Mouse (Mus musculus) MEL (cell line): ENCODE data around the gene Gpd1. TPM values are rescaled to one million over a fixed set of nuclear protein-coding genes. Genes with fewer than 3 reads are reported as not detected.
"Not testable (repeated sequence)": the region's sequence is repeated elsewhere in the genome, so short reads cannot be mapped to it uniquely, and the experiment has no call there.

Experiments used
- DNase-seq: peaks from one replicate; pipeline ENCODE4 v3.0.0; 2011; ENCODE audit warnings: low read depth, low spot score
- H3K27ac ChIP-seq: 2 replicates; pipeline ENCODE4 v1.5.1; 2012; ENCODE audit warnings: low read depth, mild to moderate bottlenecking, control low read depth, low read length, moderate library complexity; ENCODE audit not compliant: control insufficient read depth
- H3K27me3 ChIP-seq, 2 experiments: fragments of 150-350 bp in 1 of 2; sonication (generic) in 1 of 2; 2 replicates each; pipeline ENCODE4 v1.6.1; 2012; ENCODE audit warnings: low read length in 2 of 2, mild to moderate bottlenecking in 2 of 2, improper control_type of control experiment in 1 of 2, moderate library complexity in 1 of 2; ENCODE audit not compliant: insufficient read depth in 2 of 2, control insufficient read depth in 1 of 2
- H3K36me3 ChIP-seq, 2 experiments: 2 replicates each; pipeline ENCODE4 v1.6.1; 2012 to 2014; ENCODE audit warnings: low read length in 2 of 2, improper control_type of control experiment in 1 of 2, inconsistent platforms in 1 of 2, mild to moderate bottlenecking in 1 of 2; ENCODE audit not compliant: insufficient read depth in 2 of 2, control insufficient read depth in 1 of 2
- H3K4me1 ChIP-seq, 2 experiments: fragments of 150-350 bp in 1 of 2; sonication (generic) in 1 of 2; 2 replicates each; pipeline ENCODE4 v1.6.1; 2012; ENCODE audit warnings: low read length in 2 of 2, improper control_type of control experiment in 1 of 2, mild to moderate bottlenecking in 1 of 2; ENCODE audit not compliant: insufficient read depth in 2 of 2, control insufficient read depth in 1 of 2
- H3K4me3 ChIP-seq, 2 experiments: fragments of 150-350 bp in 1 of 2; sonication (generic) in 1 of 2; 2 replicates each; pipeline ENCODE4 v1.5.1; 2012; ENCODE audit warnings: low read depth in 2 of 2, low read length in 2 of 2, mild to moderate bottlenecking in 2 of 2, moderate library complexity in 2 of 2, control low read depth in 1 of 2, improper control_type of control experiment in 1 of 2; ENCODE audit not compliant: control insufficient read depth in 1 of 2, insufficient read depth in 1 of 2
- H3K79me2 ChIP-seq: 2 replicates; pipeline ENCODE4 v1.6.1; 2012; ENCODE audit warnings: mild to moderate bottlenecking, low read length, moderate library complexity; ENCODE audit not compliant: control insufficient read depth, poor library complexity, insufficient read depth
- H3K9ac ChIP-seq: 2 replicates; pipeline ENCODE4 v1.6.1; 2012; ENCODE audit warnings: low read depth, mild to moderate bottlenecking, control low read depth, low read length, moderate library complexity; ENCODE audit not compliant: control insufficient read depth, poor library complexity, severe bottlenecking
- H3K9me3 ChIP-seq: fragments of 150-350 bp; sonication (generic); replicated peaks from 2 replicates; pipeline ENCODE4 v1.6.1; 2012; ENCODE audit warnings: mild to moderate bottlenecking, low read length, improper control_type of control experiment, moderate library complexity; ENCODE audit not compliant: insufficient read depth
- BHLHE40 ChIP-seq: IDR thresholded peaks from 2 replicates; pipeline ENCODE4 v1.6.1; 2012; ENCODE audit warnings: low read depth, mild to moderate bottlenecking, inconsistent platforms, low read length, improper control_type of control experiment, borderline replicate concordance
- CHD1 ChIP-seq: IDR thresholded peaks from 2 replicates; pipeline ENCODE4 v1.6.1; 2012; ENCODE audit warnings: low read depth, mild to moderate bottlenecking, inconsistent platforms, low read length, improper control_type of control experiment
- CTCF ChIP-seq, 3 experiments: IDR thresholded peaks in 2 of 3; conservative IDR thresholded peaks in 1 of 3; 2 replicates each; pipeline ENCODE4 v1.5.1; 2011 to 2012; ENCODE audit warnings: low read length in 3 of 3, low read depth in 2 of 3, mild to moderate bottlenecking in 2 of 3, improper control_type of control experiment in 1 of 3, inconsistent platforms in 1 of 3, mixed read lengths in 1 of 3, moderate library complexity in 1 of 3; ENCODE audit not compliant: control insufficient read depth in 1 of 3, insufficient read depth in 1 of 3, poor library complexity in 1 of 3, severe bottlenecking in 1 of 3
- ELF1 ChIP-seq: IDR thresholded peaks from 2 replicates; pipeline ENCODE4 v1.6.1; 2014; ENCODE audit warnings: low read depth, mild to moderate bottlenecking, inconsistent platforms, low read length, improper control_type of control experiment, moderate library complexity
- EP300 ChIP-seq, 2 experiments: IDR thresholded peaks; 2 replicates each; pipeline ENCODE4 v1.6.1; 2011; ENCODE audit warnings: improper control_type of control experiment in 2 of 2, low read length in 2 of 2, low read depth in 1 of 2, mild to moderate bottlenecking in 1 of 2
- ETS1 ChIP-seq: IDR thresholded peaks from 2 replicates; pipeline ENCODE4 v1.6.1; 2012; ENCODE audit warnings: low read depth, mild to moderate bottlenecking, inconsistent platforms, low read length, improper control_type of control experiment, moderate library complexity
- HCFC1 ChIP-seq: IDR thresholded peaks from 2 replicates; pipeline ENCODE4 v1.6.1; 2012; ENCODE audit warnings: low read depth, mild to moderate bottlenecking, inconsistent platforms, low read length, improper control_type of control experiment, moderate library complexity
- MAX ChIP-seq: IDR thresholded peaks from 2 replicates; pipeline ENCODE4 v1.6.1; 2011; ENCODE audit warnings: low read length, improper control_type of control experiment
- MXI1 ChIP-seq: IDR thresholded peaks from 2 replicates; pipeline ENCODE4 v1.6.1; 2011; ENCODE audit warnings: mild to moderate bottlenecking, low read depth, low read length, improper control_type of control experiment
- MYC ChIP-seq: IDR thresholded peaks from 2 replicates; pipeline ENCODE4 v1.6.1; 2011; ENCODE audit warnings: low read depth, mild to moderate bottlenecking, low read length, improper control_type of control experiment, moderate library complexity
- NELFE ChIP-seq: IDR thresholded peaks from 2 replicates; pipeline ENCODE4 v1.6.1; 2011; ENCODE audit warnings: low read depth, low read length, improper control_type of control experiment
- POLR2A ChIP-seq, 2 experiments: IDR thresholded peaks; 2 replicates each; pipeline ENCODE4 v1.6.1; 2011 to 2012; ENCODE audit warnings: low read length in 2 of 2, mild to moderate bottlenecking in 2 of 2, control low read depth in 1 of 2, improper control_type of control experiment in 1 of 2, low read depth in 1 of 2, moderate library complexity in 1 of 2; ENCODE audit not compliant: control insufficient read depth in 1 of 2, insufficient read depth in 1 of 2, poor library complexity in 1 of 2
- POLR2AphosphoS2 ChIP-seq: IDR thresholded peaks from 2 replicates; pipeline ENCODE4 v1.6.1; 2011; ENCODE audit warnings: low read length, improper control_type of control experiment
- RAD21 ChIP-seq: IDR thresholded peaks from 2 replicates; pipeline ENCODE4 v1.6.1; 2011; ENCODE audit warnings: mild to moderate bottlenecking, low read depth, low read length, improper control_type of control experiment
- SIN3A ChIP-seq: IDR thresholded peaks from 2 replicates; pipeline ENCODE4 v1.6.1; 2012; ENCODE audit warnings: low read length, improper control_type of control experiment, inconsistent platforms
- TBP ChIP-seq: IDR thresholded peaks from 2 replicates; pipeline ENCODE4 v1.8.0; 2011; ENCODE audit warnings: low read depth, low read length, improper control_type of control experiment
- TCF12 ChIP-seq: IDR thresholded peaks from 2 replicates; pipeline ENCODE4 v1.6.1; 2014; ENCODE audit warnings: low read depth, mild to moderate bottlenecking, inconsistent platforms, low read length, improper control_type of control experiment, moderate library complexity
- UBTF ChIP-seq: IDR thresholded peaks from 2 replicates; pipeline ENCODE4 v1.6.1; 2012; ENCODE audit warnings: low read depth, mild to moderate bottlenecking, inconsistent platforms, low read length, improper control_type of control experiment, moderate library complexity, borderline replicate concordance; ENCODE audit not compliant: insufficient read depth
- ZMIZ1 ChIP-seq: IDR thresholded peaks from 2 replicates; pipeline ENCODE4 v1.6.1; 2012; ENCODE audit warnings: low read depth, mild to moderate bottlenecking, inconsistent platforms, low read length, improper control_type of control experiment, moderate library complexity
- polyA plus RNA-seq, 2 experiments: library from polyadenylated mRNA; stranded (reverse) in 1 of 2; unstranded in 1 of 2; fragments of >175 nt in 1 of 2; fragments of >200 nt in 1 of 2; gene quantifications; 2 replicates each; pipeline versions ENCODE4 v1.2.1 to v1.2.4; 2012; ENCODE audit warnings: low replicate concordance in 2 of 2, low read depth in 1 of 2; ENCODE audit not compliant: insufficient read length in 2 of 2, insufficient read depth in 1 of 2, missing spikeins in 1 of 2
- total RNA-seq: library from RNA; depleted of rRNA; stranded (reverse); fragments of 300-350 nt; gene quantifications from 2 replicates; pipeline ENCODE4 v1.2.3, GENCODE M21; 2012

Gene Gpd1
- total and polyA plus RNA-seq, 3 experiments = 0.23 to 0.52 TPM; not detected in 1

DNA sequence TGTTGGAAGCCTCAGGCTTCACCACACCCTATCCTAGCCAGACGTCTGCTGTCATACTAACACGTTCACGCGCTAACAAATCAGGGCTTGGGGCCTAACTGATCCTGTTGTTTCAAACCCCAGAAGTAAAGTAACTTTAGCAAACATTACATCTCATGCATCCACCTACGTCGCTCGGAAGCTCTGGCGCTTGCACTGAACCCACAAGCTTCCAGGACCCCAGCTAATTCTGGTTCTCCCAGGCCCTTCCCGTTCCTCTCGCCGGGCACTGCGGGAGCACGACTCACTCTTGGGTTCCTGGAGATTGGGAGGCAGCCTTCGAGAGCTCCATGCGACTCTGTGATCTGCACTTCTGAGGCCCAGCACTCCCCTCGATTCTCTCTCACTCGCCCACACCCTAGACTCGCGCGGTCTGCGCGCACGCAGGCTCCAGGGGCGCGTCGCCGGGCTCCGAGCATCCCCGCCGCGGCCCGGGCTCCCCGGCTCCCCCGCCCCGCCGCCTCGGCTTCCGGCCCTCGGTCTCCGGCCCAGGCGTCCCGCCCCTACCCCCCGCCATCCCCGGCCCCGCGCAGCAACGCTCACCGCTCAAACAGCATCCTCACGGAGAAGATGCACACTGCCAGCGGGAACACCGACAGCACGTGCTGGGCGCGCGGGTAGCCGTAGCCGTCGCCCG is 54.4 kb downstream of the Gpd1 start:
- Histone ChIP-seq H3K4me3 (peak overlapping the region; percentile 70 to 81), H3K36me3 (peaks cover 0 to 31% of the 10 kb centered on the region in 2 experiments; a peak in 2 of 4 replicates), H3K9ac (peak overlapping the region; percentile 78), H3K27me3 (no peaks in the 10 kb centered on the region), H3K27ac (peak overlapping the region; percentile 34), H3K4me1 (peaks cover 17 to 20% of the 10 kb centered on the region in 2 experiments), H3K79me2 (no peaks in the 10 kb centered on the region; the same call in 1 of the 2 replicates), H3K9me3 (no peaks in the 10 kb centered on the region)
- DNase-seq = peak; percentile 83
- no peak for TF ChIP-seq POLR2A (IDR thresholded peaks at IDR 0.05; ENCODE audit: control insufficient read depth in 1 of 2, insufficient read depth in 1 of 2, low read depth in 1 of 2, low read length in 2 of 2, poor library complexity in 1 of 2)
- TF ChIP-seq CHD1 = peak; percentile 83; the same call in 1 of the 2 replicates
- peak; percentile 38; the same call in 1 of the 2 replicates for TF ChIP-seq SIN3A
- TF ChIP-seq UBTF = 0 out of 2 replicates have a peak, but pooled peaks have one; percentile 22
- TF ChIP-seq POLR2AphosphoS2 = no peak
- TF ChIP-seq HCFC1 = 0 out of 2 replicates have a peak, but pooled peaks have one; percentile 8
- TF ChIP-seq CTCF (IDR thresholded peaks at IDR 0.05 in 2 of 3, conservative IDR thresholded peaks at IDR 0.05 in 1 of 3; ENCODE audit: control insufficient read depth in 1 of 3, insufficient read depth in 1 of 3, low read depth in 2 of 3, low read length in 3 of 3, poor library complexity in 1 of 3, severe bottlenecking in 1 of 3) = no peak
- no peak for TF ChIP-seq NELFE
- TF ChIP-seq ELF1 = no peak
- TF ChIP-seq ETS1 = no peak
- TF ChIP-seq MXI1 = peak; percentile 63

DNA sequence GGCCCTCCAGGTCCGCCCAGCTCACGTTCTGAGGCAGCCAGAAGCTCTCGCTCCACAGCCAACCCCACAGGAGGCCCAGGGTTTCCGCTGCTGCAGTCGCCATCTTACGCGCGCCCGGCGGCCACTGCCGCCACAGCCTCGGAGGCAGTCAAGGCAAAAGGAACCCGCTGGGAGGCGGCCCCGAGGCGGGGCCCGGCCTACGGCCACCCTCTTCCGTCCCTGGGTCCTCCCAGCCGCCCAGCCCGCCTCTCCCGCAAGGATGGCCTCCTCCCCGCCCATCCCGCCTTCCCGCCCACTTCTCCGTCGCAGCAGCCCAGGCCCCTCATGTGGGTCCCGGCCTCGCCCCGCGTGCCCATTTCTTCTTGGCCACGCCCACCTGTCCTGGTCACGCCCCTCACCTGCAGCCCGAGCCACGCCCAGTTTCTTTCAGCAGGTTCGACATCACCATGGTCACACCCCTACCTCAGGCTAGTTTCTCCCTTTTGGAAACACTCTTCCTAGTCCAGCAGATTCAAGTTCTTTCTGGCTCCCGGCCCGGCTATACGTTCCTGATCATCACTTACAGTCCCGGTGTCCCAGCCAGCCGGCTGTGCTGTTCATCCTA is 55.1 kb downstream of the Gpd1 start:
- peak overlapping the region; percentile 34 for H3K27ac ChIP-seq
- peaks cover 11 to 14% of the 10 kb centered on the region in 2 experiments for H3K4me1 ChIP-seq
- H3K9me3 ChIP-seq = no peaks in the 10 kb centered on the region
- no peaks in the 10 kb centered on the region for H3K27me3 ChIP-seq
- H3K9ac ChIP-seq = peak overlapping the region; percentile 78
- peaks cover 0 to 26% of the 10 kb centered on the region in 2 experiments; a peak in 2 of 4 replicates for H3K36me3 ChIP-seq
- peak overlapping the region; percentile 69 to 81 for H3K4me3 ChIP-seq
- no peaks in the 10 kb centered on the region; the same call in 1 of the 2 replicates for H3K79me2 ChIP-seq
- TF ChIP-seq EP300 (IDR thresholded peaks at IDR 0.05; ENCODE audit: low read depth in 1 of 2, low read length in 2 of 2) (no peak), CHD1 (no peak), MXI1 (0 out of 2 replicates have a peak, but pooled peaks have one; percentile 22), MAX (peak; percentile 69; the same call in 1 of the 2 replicates), BHLHE40 (peak; percentile 54; the same call in 1 of the 2 replicates), ETS1 (0 out of 2 replicates have a peak, but pooled peaks have one; percentile 23), TCF12 (peak; percentile 60; the same call in 1 of the 2 replicates), NELFE (peak; percentile 87), HCFC1 (0 out of 2 replicates have a peak, but pooled peaks have one; percentile 13), MYC (no peak), TBP (peak; percentile 65; the same call in 1 of the 2 replicates), POLR2AphosphoS2 (no peak), ZMIZ1 (peak; percentile 77), ELF1 (peak; percentile 38; the same call in 1 of the 2 replicates), POLR2A (IDR thresholded peaks at IDR 0.05; ENCODE audit: control insufficient read depth in 1 of 2, insufficient read depth in 1 of 2, low read depth in 1 of 2, low read length in 2 of 2, poor library complexity in 1 of 2) (peak; percentile 88 to 97), RAD21 (no peak)
- peak; percentile 95 for DNase-seq

DNA sequence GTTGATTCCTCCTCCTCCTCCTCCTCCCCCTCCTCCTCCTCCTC is 55.4 kb downstream of the Gpd1 start, which contains the start of gene Cers5:
Gene Cers5, minus strand, starts transcription at position 5 of the 44 bp plus-strand sequence.
- Histone ChIP-seq H3K9ac (peak within 1 kb of the TSS; percentile 78), H3K36me3 (peaks cover 0 to 22% of the 10 kb centered on the region in 2 experiments; a peak in 2 of 4 replicates), H3K4me3 (peak within 1 kb of the TSS; percentile 70 to 81), H3K27ac (peak within 1 kb of the TSS; percentile 34), H3K4me1 (peaks cover 10 to 12% of the 10 kb centered on the region in 2 experiments)
- H3K9me3 ChIP-seq, H3K79me2 ChIP-seq, DNase-seq, H3K27me3 ChIP-seq: not testable (repeated sequence)
